Mouse (Mus musculus): ENCODE data around the gene Ankrd13c. TPM values are rescaled to one million over a fixed set of nuclear protein-coding genes. Genes with fewer than 3 reads are reported as not detected.

Ankrd13c gene
- total RNA-seq, 2 experiments from 2014 or later = 101 to 104 TPM

DNA sequence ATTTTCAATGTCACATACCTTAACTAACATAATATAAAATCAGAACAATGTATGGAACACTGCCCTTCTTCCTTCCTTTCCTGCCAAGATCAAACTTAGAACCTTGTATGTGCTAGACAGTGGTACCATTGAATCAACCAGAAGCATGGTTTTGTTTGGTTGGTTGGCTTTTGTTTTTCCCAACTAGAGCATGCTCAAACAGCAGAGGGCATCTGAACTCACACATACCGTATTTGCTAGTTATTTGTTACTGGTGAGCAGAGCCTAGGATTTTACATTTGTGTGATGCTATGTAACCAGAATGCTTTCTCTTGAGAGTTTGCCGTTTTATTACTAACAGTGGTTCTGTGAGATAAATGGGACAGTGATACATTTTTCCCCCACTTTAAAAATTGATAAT, 102.5 kb downstream of the Ankrd13c start:
- intact Hi-C loops (cut with DNase I) = no loop called here
- DNase-seq (ENCODE audit: low spot score in 2 of 2) = no peak

Other genes starting within 250 kb of the Ankrd13c start
- 1 to 10 TPM; 5.9 to 7.2 TPM for gene Cth, start 22.2 kb upstream of the Ankrd13c start, total RNA-seq (2021)
- gene Srsf11, start 89.4 kb downstream of the Ankrd13c start, total RNA-seq (2021) = 100 to 1,000 TPM; 120 to 220 TPM
- 10 to 100 TPM; 27.4 to 30.0 TPM for gene Lrrc40, start 89.4 kb downstream of the Ankrd13c start, total RNA-seq (2021)